Mouse (Mus musculus): ENCODE results near the gene C330007P06Rik.

DNA sequence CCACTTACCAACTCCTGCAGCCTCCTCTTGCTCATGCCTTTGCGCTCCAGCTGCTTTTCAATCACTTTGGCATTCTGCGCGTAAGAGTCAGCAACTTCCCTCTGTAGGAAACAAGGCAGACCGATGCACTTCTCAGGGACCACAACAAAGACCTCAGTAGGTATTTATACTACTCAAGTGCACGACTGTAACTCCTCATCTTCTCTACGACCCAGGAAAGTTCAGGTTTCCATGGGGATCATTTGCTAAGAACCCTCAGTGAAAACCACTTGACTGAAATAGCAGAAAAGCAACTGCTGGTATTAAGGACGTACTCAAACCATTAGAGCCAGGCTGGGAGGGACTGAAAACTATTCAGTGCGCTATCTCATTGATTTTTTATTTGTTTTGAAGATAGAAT is 21.3 kb downstream of the C330007P06Rik start:
- TF ChIP-seq CTCF (IDR thresholded peaks at IDR 0.05) (no peak), EP300 (IDR thresholded peaks at IDR 0.05) (no peak)

All from lung, postnatal 0 days (tissue).